Mouse (Mus musculus) thymus, postnatal 14 days (tissue): ENCODE measurements around the gene Rex1bd.

Experiments used
- DNase-seq: peaks from one replicate; pipeline ENCODE4 v3.0.0; 2021

Gene Rex1bd

GRCm38 (mm10) chr8:70506328-70507026 lies at the start of gene Rex1bd:
Gene Rex1bd, minus strand, starts transcription at chr8:70506752.
- DNase-seq = peak; percentile 96

- DNase-seq = peak; percentile 56
Measured at GRCm38 (mm10) chr8:70555079-70555747, 48.7 kb upstream of the Rex1bd start.

DNA sequence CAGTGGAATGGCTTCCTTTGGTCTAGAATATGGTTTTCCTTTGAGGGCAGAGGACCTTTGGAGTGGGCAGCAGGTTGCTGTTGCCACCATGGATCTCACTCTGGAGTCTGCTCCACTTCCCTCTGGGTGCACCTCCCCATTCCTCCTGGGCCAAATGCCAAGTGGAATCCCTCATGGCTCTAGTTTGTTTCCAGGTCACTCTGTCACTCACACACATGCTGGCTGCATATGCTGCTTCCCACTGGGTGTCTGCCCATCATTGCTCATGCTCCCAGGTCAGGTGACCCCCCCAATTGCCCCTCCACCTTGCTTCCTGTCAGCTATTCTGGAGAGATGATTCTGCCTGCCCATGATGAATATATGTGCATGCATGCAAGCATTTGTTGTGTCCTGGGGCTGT lies 47.2 kb upstream of the Rex1bd start:
- peak; percentile 39 for DNase-seq

- no peak for DNase-seq
Measured at GRCm38 (mm10) chr8:70552836-70553235, 46.3 kb upstream of the Rex1bd start.

- no peak for DNase-seq
Measured at GRCm38 (mm10) chr8:70551558-70552161, 45.1 kb upstream of the Rex1bd start.

- peak; percentile 37 for DNase-seq
Measured at GRCm38 (mm10) chr8:70549412-70550184, 43.0 kb upstream of the Rex1bd start.

- DNase-seq = no peak
Measured at GRCm38 (mm10) chr8:70547762-70548161, 41.2 kb upstream of the Rex1bd start.

DNA sequence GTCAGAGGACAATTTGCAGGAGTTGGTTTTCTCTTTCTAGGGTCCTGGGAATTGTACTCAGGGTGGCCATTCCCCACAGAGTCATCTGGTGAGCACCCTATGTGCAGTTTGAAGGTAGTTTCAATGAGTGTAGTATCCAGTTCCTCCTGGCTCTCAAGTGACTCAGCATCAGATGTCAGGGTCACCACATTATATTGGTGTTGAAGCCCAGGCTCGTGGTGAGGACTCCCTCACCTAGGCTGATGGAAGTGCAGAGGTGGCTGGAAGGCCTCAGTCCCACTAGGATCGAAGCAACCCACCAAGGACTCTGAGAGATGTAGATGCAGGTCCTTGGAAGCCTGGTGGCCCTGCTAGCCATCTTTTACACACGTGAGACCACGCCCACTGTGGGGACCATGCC lies 39.9 kb upstream of the Rex1bd start:
- DNase-seq = no peak

DNA sequence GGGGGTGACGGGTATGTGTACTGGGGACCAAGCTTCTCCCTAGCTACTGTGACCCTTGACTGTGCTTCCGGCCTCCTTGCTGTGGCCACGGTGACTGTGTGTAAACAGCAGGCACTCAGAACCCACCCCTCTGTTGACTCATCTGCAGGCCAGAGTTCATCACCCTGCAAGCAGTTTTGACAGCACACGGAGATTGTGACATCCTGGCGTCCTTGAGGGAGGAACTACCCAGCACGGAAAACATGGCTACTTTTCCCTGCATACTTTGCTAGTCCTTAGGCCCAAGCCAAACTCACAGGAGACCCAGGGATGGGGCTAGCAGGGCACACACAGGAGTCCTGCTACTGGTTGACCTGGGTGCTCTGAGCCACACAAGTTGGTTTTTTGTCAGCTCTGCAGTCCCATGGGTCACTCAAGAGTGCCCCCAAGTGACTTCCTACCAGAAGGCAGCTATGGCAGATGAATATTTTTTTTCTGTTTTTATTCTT lies 37.7 kb upstream of the Rex1bd start:
- DNase-seq = peak; percentile 41

GRCm38 (mm10) chr8:70541081-70541480 lies 34.5 kb upstream of the Rex1bd start:
- DNase-seq = no peak

GRCm38 (mm10) chr8:70540507-70541071 lies 34.0 kb upstream of the Rex1bd start:
- no peak for DNase-seq

DNA sequence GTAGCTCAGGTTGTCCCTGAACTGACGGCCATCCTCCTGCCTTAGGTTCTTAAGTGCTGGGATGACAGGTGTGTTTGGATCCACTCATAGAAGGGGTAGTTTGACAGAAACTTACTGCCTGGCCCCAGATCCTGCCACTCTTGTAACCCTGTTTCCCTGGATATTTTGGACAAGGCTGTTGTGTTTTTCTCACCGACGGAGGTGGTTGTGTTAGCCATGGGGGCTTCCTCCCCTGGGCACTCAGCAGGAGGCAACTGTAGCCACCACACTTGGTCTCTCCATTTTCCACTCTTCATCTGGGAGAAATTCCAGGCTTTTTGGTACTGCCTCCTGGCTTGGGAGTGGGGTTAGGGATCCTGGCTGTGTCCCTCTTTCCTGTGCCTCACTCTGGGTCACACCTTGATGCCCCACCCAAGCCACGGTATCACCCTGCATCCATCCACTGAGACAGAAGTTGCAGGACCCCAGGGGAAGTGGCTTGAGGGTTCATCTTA lies 33.5 kb upstream of the Rex1bd start:
- no peak for DNase-seq

DNA sequence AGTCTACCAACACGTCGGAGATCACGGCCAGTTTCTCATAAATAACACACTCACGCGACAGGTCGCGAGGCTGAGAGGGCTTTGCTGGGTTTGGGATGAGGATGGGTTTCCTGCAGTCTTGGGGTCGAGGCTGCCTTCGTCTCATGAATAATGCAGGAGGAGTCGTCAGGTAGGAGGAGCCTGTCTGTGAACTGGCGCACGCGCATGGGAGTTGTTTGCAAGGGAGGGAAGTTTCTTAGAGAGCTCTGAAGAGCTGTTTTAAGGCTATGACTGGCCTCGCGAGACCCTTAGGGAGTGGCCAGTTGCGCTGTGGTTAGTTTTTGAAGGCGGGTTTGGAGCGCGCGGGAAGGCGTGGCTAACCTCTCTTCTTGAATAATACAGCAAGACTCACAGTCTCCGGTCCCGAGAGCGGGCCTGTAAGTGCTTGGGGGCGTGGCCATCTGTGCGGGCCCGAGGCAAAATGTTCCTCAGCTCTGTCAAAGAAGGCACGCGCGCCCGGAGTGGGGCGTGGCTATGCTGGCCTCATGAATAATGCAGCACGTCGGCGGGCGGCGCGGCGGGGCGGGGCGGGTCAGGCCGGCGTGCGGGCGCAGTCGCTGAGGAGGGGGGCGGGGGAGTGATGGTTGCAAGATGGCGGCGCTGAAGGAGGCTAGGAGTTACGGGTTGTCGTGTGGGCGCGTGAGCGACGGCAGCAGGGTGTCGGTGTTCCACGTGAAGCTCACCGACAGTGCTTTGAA lies 32.7 kb upstream of the Rex1bd start, which contains the start of gene Ell:
Gene Ell (plus strand): TSS at position 381 of the 737 bp plus-strand sequence.
- DNase-seq = peak; percentile 100

DNA sequence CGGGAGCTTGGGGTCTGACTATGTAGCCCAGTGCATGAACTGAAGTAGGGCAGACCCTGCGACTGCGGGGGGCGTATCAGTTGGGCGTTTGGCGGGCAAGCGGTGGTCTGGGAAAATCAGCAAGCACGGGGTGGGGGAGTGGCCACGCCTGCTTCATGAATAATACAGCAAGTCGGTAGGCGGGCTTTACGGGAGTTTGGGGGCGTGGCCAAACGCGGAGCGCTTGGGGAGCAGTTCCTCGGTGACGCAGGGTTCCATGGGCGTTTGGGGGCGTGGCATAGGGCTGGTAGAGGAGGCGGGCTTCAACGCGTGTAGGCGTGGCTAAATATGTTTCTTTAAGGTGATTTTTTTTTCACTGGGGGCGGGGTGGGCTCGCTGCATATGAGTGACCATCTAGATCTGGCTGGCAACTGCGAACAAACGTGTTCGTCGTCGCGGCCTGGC lies 32.1 kb upstream of the Rex1bd start:
- DNase-seq = peak; percentile 100

- DNase-seq = peak; percentile 46
Measured at GRCm38 (mm10) chr8:70538024-70538579, 31.6 kb upstream of the Rex1bd start.

- DNase-seq = no peak
Measured at GRCm38 (mm10) chr8:70535701-70536100, 29.1 kb upstream of the Rex1bd start.

GRCm38 (mm10) chr8:70535221-70535620 lies 28.7 kb upstream of the Rex1bd start:
- DNase-seq = no peak

- DNase-seq = no peak
Measured at GRCm38 (mm10) chr8:70534281-70534680, 27.7 kb upstream of the Rex1bd start.

GRCm38 (mm10) chr8:70530314-70530713 lies 23.8 kb upstream of the Rex1bd start:
- no peak for DNase-seq

- no peak for DNase-seq
Measured at GRCm38 (mm10) chr8:70529741-70530161, 23.2 kb upstream of the Rex1bd start.

DNA sequence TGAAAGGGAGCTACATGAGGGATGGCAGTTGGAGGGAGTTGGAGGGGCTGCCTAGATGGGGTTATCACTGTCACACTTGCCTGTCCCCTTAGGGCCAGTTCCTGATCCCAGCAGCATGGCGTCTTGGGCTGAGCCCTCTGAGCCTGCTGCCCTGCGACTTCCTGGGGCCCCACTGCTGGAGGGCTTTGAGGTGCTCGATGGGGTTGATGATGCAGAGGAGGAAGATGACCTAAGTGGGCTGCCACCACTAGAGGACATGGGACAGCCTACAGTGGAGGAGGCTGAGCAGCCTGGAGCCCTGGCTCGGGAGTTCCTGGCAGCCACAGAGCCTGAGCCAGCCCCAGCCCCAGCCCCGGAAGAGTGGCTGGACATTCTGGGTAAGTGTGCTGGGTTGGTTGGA lies 22.7 kb upstream of the Rex1bd start:
- DNase-seq = no peak
